Mouse (Mus musculus) kidney, adult 2 months (tissue): Measurements from ENCODE around the gene Inpp5f. TPM values are rescaled to one million over a fixed set of nuclear protein-coding genes. Genes with fewer than 3 reads are reported as not detected.
A peak's percentile ranks its signal among the peaks of the same experiment; 100 is the strongest.

Experiments used
- DNase-seq: peaks from one replicate; pipeline ENCODE4 v3.0.0; 2021
- H3K27ac ChIP-seq: fragments of 200-500 bp; 2 replicates; pipeline ENCODE4 v1.5.1; 2012; ENCODE audit warnings: low read depth, low read length, control low read depth, inconsistent platforms; ENCODE audit not compliant: insufficient read depth
- H3K27me3 ChIP-seq: fragments of 200-500 bp; replicated peaks from 2 replicates; pipeline ENCODE4 v1.6.1; 2012; ENCODE audit warnings: mild to moderate bottlenecking, moderate library complexity, low read length, inconsistent platforms; ENCODE audit not compliant: control insufficient read depth, insufficient read depth
- H3K36me3 ChIP-seq: fragments of 200-500 bp; 2 replicates; pipeline ENCODE4 v1.6.1; 2012; ENCODE audit warnings: mild to moderate bottlenecking, moderate library complexity, low read length, inconsistent platforms; ENCODE audit not compliant: control insufficient read depth, insufficient read depth
- H3K4me1 ChIP-seq: fragments of 200-500 bp; 2 replicates; pipeline ENCODE4 v1.6.1; 2011; ENCODE audit warnings: low read length; ENCODE audit not compliant: control insufficient read depth, insufficient read depth
- H3K4me3 ChIP-seq: fragments of 200-500 bp; 2 replicates; pipeline ENCODE4 v1.5.1; 2011; ENCODE audit warnings: mild to moderate bottlenecking, low read depth, low read length, control low read depth; ENCODE audit not compliant: insufficient read depth
- CTCF ChIP-seq: fragments of 200-500 bp; conservative IDR thresholded peaks from 2 replicates; pipeline ENCODE4 v1.5.1; 2011; ENCODE audit warnings: low read depth, mild to moderate bottlenecking, control low read depth, low read length, moderate library complexity, mixed read lengths; ENCODE audit not compliant: insufficient read depth, insufficient read length
- POLR2A ChIP-seq: fragments of 200-500 bp; IDR thresholded peaks from one replicate; pipeline ENCODE4 v1.6.1; 2011; ENCODE audit warnings: low read depth, low read length, control low read depth
- WGBS: fragments of 180-500 bp; shearing (Covaris S2); methylation state at CpG from one replicate; pipeline ENCODE4 v1.1.7; 2018; 5-methylcytosine and 5-hydroxymethylcytosine counted together
- polyA plus RNA-seq: library from polyadenylated mRNA; depleted of rRNA; stranded (reverse); fragments of >200 nt; gene quantifications from 2 replicates; pipeline ENCODE4 v1.2.3, GENCODE M21; 2012

Gene Inpp5f
- polyA plus RNA-seq, 1 experiment = 14.6 TPM

- no peak overlapping the region for H3K4me3 ChIP-seq
- 73% methylated on average over 15 of the region's 15 CpGs for whole genome bisulfite sequencing
- no peaks in the 10 kb centered on the region for H3K36me3 ChIP-seq
- no peaks in the 10 kb centered on the region for H3K27me3 ChIP-seq
- no peak for DNase-seq
- H3K4me1 ChIP-seq = peaks cover 5% of the 10 kb centered on the region; the same call in 1 of the 2 replicates
- TF ChIP-seq CTCF (no peak), POLR2A (no peak)
- no peak overlapping the region for H3K27ac ChIP-seq
These were observed 29.2 kb upstream of the Inpp5f start for GRCm38 (mm10) chr7:128581864-128582484.

DNA sequence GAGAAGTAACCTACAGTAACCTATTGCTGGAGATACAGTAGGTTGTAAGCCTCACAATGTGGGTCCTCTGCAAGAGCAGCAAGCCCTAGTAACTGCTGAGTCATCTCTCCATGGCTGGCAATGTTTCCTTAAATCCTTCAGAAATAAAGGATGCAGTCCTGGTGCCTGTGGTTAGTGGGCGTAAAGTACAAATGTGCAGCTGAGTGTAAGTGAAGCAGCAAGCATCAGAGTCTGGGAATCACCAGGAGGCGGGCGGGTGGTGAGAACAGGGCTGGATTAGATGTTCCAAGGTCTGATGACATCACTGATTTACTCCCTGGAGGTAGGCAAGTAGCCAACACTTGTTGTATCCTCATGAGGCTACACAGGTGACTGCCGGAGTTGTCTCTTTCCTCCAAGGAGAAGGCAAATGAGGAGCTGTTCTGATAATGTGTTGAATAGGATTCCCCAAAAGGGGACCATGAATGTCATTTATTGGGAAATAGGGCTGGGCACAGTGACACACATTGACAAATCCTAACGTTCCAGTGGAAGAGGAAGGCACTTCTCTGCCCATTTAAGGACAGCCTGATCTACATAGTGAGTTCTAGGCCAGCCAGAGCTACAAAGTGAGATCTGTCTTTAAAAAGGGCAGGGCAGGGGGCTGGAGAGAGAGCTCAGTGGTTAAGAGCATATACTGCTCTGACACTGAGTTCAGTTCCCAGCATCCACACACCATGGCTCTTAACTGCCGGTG is 27.7 kb upstream of the Inpp5f start:
- no peak overlapping the region for H3K4me3 ChIP-seq
- peaks cover 5% of the 10 kb centered on the region; the same call in 1 of the 2 replicates for H3K4me1 ChIP-seq
- TF ChIP-seq POLR2A (no peak), CTCF (no peak)
- no peaks in the 10 kb centered on the region for H3K36me3 ChIP-seq
- H3K27ac ChIP-seq = no peak overlapping the region
- WGBS = 52% methylated on average over 6 of the region's 6 CpGs
- H3K27me3 ChIP-seq = no peaks in the 10 kb centered on the region
- DNase-seq = peak; percentile 72

DNA sequence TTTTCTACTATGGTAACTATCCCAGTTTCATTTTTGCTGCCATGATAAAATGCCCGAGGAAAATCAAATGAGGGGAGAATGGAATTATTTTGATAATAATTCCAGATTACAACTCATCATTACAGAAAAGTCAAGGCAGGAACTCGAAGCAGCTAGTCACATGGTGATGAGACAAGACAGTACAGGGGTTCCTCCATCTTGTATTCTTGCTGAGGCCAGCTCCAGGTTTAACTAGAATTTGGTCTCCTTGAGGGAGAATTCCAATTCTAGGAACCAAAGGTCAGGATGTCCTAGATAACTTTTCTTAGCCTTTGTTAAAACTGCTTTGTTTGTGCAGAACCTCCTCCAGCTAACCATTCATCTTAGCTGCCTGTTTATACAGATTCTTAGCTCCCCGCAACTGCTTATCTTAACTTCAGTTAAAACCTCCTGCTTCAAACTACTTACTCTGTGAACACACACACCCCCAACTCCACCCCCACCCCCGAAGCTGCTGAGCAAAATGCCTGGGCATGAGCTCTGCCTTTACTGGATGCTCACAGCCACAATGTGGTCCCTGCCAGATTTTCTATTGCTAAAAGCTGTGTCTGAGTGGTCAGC is 23.7 kb upstream of the Inpp5f start:
- H3K36me3 ChIP-seq = no peaks in the 10 kb centered on the region
- no peak for TF ChIP-seq POLR2A
- no peak for TF ChIP-seq CTCF
- H3K27me3 ChIP-seq = no peaks in the 10 kb centered on the region
- H3K4me3 ChIP-seq = no peak overlapping the region
- 72% methylated on average over 4 of the region's 4 CpGs for WGBS
- H3K27ac ChIP-seq = no peak overlapping the region
- H3K4me1 ChIP-seq = peaks cover 8% of the 10 kb centered on the region; the same call in 1 of the 2 replicates
- no peak for DNase-seq

DNA sequence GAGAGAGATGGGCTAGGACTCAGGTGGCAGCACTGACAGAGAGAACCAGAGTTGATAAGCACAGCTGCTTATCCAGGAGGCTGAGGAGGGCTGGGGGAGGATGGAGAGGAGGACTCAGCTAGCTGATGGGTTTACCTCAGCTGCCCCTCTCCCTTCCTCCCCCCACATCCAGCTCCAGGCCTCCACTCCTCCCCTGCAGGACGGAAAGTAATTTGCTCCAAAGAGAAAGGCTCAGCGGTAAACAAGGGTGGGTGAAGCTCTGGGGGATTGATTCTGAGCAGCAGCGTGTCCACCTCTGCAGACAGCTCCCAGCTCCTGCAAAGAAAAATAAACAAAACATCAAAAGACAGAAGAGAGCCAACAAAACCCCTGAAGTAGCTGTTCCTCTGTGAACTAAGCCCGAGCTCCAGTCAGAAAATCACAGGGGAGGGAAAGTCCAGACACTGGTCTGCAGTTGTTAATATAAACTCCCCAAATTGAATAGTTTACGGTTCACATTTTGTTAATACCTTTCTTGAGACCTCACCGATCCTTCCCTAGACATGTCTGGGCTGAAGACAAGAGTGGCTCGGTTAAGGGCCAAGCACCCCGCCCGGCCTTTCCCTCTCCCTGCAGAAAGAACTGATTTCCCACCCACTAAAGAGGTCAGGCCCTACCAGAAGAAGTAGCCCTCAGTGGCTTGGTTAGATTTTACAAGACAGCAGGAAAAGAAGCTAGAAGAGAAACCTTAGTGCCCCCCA is 19.6 kb upstream of the Inpp5f start:
- 38% methylated on average over 9 of the region's 9 CpGs for WGBS
- DNase-seq = peak; percentile 38
- TF ChIP-seq POLR2A (no peak), CTCF (no peak)
- H3K4me1 ChIP-seq = peaks cover 3% of the 10 kb centered on the region; the same call in 1 of the 2 replicates
- H3K27ac ChIP-seq = peak overlapping the region; percentile 66; the same call in 1 of the 2 replicates
- H3K4me3 ChIP-seq = no peak overlapping the region
- H3K36me3 ChIP-seq = no peaks in the 10 kb centered on the region
- no peaks in the 10 kb centered on the region for H3K27me3 ChIP-seq

- peak; percentile 40 for DNase-seq
- Histone ChIP-seq H3K27ac (no peak overlapping the region), H3K4me3 (no peak overlapping the region; the same call in 1 of the 2 replicates), H3K4me1 (peaks cover 3% of the 10 kb centered on the region; the same call in 1 of the 2 replicates), H3K27me3 (no peaks in the 10 kb centered on the region), H3K36me3 (no peaks in the 10 kb centered on the region)
- TF ChIP-seq POLR2A (no peak), CTCF (no peak)
- WGBS = 30% methylated on average over 21 of the region's 21 CpGs
These were observed 18.8 kb upstream of the Inpp5f start for GRCm38 (mm10) chr7:128592118-128592935.

GRCm38 (mm10) chr7:128592936-128593241 is 18.2 kb upstream of the Inpp5f start:
- Histone ChIP-seq H3K27ac (peak overlapping the region; percentile 33; the same call in 1 of the 2 replicates), H3K27me3 (no peaks in the 10 kb centered on the region), H3K4me1 (peaks cover 3% of the 10 kb centered on the region; the same call in 1 of the 2 replicates), H3K4me3 (no peak overlapping the region), H3K36me3 (no peaks in the 10 kb centered on the region)
- WGBS = 47% methylated on average over 6 of the region's 6 CpGs
- no peak for DNase-seq
- no peak for TF ChIP-seq CTCF
- no peak for TF ChIP-seq POLR2A
